Mouse (Mus musculus) left cerebral cortex, adult 8-10 months (tissue): ENCODE measurements around the gene Trir. TPM values are rescaled to one million over a fixed set of nuclear protein-coding genes. Genes with fewer than 3 reads are reported as not detected.

ENCODE experiments used
- DNase-seq, 2 experiments: peaks; one replicate each; pipeline ENCODE4 v3.0.0; 2022; ENCODE audit warnings: low spot score in 2 of 2
- total RNA-seq, 4 experiments: library from RNA; stranded (reverse); gene quantifications; 2 replicates each; pipeline ENCODE4 v1.2.4; 2022

Trir gene
- total RNA-seq, result 100 to 1,000 TPM; 100 to 127 (median 115) TPM

DNA sequence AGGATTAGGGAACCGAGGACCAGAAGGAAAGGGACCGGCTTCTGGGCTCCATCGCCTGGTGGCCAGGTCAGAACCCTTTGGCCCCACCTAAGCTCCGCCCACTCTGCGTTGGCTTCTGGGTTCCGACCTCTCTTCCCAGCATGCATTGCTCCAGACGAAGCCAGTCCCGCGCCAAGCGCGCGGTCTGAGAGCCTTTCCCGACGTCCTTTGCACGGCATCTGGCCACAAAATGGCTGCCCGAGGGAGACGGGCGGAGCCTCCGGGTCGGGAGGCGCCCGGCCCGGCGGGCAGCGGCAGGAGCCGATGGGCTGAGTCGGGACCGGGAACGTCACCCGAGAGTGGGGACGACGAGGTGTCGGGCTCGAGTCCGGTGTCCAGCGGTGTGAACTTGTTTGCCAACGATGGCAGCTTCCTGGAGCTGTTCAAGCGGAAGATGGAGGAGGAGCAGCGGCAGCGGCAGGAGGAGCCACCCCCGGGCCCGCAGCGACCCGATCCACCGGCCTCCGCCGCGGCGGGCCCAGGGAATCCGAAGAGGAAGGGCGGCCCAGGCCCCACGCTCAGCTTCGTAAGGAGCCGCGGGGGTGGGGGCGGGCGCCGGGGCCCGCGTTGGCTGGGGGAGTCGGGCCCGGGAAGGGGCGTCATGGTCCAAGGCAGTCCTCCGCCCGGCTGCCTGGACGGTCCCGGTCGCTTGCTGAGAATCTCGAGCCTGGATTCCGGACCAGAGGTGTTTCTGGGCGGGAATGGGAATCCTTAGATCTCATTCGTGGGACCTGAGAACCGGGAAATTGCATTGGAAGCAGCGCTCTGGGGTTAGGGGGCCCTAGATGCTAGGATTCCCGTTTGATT lies at the start of gene Trir:
Trir (plus strand) TSS at position 154 of the 846 bp plus-strand sequence.
- DNase-seq, result peak; percentile 92 to 95

GRCm38 (mm10) chr8:84977435-84978247 lies 49.0 kb upstream of the Trir start:
- peak; percentile 64 to 71 for DNase-seq

GRCm38 (mm10) chr8:84978248-84978940 lies 48.2 kb upstream of the Trir start, which contains the start of gene Junb:
Junb (minus strand) TSS chr8:84978718.
- peak; percentile 97 for DNase-seq

DNA sequence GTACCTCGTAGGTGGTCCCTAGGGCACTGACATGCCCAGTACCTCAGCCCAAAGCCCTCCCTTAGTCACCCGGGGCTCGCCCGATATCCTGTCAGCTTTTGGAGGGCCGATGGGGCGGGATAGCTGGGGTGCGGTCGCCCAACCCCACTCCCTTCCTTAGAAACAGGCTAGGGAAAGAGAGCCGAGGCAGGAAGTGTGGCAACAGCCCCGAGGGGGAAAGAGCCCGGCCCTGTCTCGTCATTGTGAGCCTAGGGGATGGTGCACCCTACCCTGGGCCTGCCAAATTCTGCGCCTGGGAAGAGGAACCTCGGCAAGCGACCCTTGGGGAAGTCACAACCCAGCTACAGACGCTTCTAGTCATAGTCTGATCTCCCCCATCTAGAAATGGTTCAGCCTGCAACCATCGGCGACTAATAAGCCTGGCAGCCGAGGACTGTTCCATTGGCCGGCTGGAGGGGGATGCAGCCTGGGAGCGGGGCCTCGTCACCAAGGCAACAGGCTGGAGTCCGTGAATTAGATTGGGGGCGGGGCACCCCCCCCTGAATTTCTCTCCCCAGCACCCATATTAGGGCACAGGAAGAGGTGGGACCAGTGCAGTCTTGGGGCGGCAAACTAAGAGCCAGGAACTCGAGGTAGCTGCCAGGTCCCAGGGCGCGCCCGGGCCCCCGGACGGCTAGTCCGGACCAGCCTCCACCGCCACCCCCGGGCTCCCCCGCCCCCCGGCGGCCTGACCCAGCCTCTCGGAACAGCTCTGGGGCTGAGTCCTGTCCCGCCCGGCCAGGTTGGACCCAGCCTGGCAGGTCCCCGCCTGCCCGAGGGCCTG lies 46.8 kb upstream of the Trir start:
- DNase-seq, result peak; percentile 77 to 94

GRCm38 (mm10) chr8:84980622-84981358 lies 45.8 kb upstream of the Trir start:
- peak in 1 of 2 experiments; percentile 68 for DNase-seq

DNA sequence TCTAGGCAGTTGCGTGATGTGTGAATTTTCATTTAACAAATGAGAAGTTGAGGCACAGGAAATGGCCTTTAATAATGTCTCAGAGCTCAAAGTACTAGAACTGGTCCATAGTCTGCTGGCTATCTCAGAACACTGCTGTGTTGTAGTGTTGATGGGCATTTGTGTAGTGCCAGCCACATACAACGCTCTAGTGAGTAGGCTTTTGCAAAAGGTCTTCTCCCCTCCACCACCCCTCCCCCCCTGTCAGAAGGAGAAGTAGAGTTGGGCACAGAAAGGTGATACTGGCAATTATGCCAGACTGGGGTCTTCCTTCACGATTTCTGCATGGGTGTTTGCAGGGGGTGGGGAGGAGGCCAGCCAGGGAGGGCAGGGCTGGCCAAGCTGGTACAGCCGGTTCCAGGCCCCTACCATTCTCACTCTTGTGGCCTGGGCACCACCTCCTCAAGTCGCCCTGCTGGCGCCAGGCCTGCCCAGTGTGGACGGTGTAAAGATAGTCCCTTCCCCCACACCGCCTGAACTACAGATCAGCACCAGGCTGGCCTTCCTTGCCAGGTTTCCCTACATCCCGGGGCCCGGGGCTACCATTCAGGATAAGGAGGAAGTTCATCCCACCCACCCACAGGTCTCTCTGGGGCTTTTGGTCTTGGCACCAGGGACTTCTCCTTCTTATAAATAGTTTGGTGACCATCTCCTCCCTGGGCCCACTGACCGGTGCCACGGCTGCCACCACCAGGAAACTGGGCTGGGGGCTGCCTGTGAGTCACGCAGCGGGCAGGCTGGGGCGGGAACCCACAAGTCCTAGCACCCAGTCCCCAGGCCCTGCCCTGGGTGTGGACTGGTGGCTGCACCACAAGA lies 44.8 kb upstream of the Trir start:
- no peak for DNase-seq

- no peak for DNase-seq
Observed at GRCm38 (mm10) chr8:84982499-84983011, 44.1 kb upstream of the Trir start.

DNA sequence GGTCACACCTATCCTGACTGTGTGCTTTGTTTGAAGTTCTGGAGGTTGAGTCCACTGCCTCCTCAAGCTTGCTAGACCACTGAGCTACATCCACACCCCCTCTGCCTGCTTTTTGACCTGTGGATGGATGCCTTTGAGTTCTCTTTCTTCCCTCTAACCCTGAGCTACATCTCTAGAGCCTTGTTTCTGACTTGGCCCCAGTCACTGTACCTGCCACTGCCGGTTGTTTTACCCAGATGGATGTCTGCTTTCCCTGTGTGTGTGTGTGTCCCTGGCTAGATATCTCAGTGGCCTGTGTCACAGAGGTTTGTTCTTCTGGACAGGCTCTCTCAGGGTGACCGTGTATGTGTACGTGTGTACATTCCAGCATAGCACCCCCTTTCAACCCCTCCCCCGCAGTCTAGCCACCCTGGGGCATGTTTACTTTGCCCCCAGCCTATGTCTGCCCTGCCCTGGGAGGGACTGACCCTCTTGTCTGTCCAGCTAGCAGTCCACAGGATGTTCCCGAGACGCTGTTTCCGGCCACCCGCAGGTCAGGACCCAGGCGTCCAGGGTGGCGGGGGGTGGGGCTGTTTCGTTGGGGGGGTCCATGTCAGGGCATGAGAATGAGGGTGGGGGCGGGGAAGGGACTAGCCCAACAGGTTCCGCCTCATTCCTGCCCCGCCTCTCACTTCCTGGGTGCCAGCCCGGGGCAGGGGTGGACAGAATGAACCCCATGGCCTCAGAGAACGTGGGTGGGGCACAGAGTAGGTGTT lies 42.2 kb upstream of the Trir start:
- DNase-seq, result no peak

GRCm38 (mm10) chr8:84985049-84985683 lies 41.5 kb upstream of the Trir start:
- peak in 1 of 2 experiments; percentile 54 for DNase-seq

- peak; percentile 88 to 96 for DNase-seq
Observed at GRCm38 (mm10) chr8:84985684-84986378, 40.8 kb upstream of the Trir start.

- no peak for DNase-seq
Observed at GRCm38 (mm10) chr8:84986379-84986945, 40.2 kb upstream of the Trir start.

- DNase-seq, result no peak
Observed at GRCm38 (mm10) chr8:84987388-84987787, 39.2 kb upstream of the Trir start.

GRCm38 (mm10) chr8:84987903-84988302 lies 38.7 kb upstream of the Trir start:
- DNase-seq, result no peak

DNA sequence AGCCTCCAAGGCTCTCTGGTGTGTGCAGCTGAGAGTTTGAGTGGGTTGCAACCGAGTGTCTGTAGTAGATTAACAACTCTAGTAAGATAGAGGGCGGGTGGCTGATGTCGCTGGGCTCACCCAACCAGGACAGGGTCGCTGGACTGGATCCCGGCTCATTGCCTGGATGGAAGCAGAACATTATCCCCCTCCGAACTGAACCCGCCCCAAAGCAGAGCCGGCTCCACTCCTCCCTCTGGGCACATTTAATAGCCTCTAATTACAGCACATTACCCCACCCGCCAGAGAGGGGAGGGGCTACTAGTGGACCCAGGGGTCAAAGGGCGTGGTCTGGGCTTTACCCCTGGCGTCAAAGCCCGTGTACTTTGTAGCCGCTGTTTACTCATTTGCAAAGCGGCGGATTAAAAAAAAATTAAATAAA lies 37.3 kb upstream of the Trir start:
- no peak for DNase-seq

DNA sequence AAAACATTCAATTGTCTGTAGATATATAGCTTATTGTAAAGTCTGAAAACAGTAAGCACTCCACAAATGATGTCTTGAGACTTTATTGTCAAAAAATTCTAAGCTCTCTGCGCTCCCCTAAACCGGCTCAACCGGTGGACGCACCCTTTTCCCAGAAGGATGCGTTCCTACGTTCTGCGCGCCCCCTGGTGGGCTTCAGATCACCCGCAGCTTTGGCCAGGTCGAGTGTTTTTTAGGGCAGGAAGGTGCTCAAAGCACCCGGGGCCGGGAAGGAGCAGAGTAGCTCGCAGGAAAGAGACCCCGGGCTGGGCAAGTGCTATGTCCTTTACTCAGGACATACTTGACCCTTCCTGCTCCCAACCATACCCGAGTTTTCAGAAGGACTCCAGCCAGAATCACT lies 36.8 kb upstream of the Trir start:
- DNase-seq, result peak; percentile 75 to 80

GRCm38 (mm10) chr8:84990349-84990748 lies 36.3 kb upstream of the Trir start, which contains the start of gene Hook2:
Hook2 (plus strand) TSS chr8:84990603.
- peak; percentile 92 to 95 for DNase-seq
